Mouse (Mus musculus): ENCODE measurements at regions not wholly inside any gene's neighbourhood (a gene's known extent, or its start where the extent isn't known, plus 50 kb on each side); places are given as distances from the start of the nearest gene placed in this dataset.

DNA sequence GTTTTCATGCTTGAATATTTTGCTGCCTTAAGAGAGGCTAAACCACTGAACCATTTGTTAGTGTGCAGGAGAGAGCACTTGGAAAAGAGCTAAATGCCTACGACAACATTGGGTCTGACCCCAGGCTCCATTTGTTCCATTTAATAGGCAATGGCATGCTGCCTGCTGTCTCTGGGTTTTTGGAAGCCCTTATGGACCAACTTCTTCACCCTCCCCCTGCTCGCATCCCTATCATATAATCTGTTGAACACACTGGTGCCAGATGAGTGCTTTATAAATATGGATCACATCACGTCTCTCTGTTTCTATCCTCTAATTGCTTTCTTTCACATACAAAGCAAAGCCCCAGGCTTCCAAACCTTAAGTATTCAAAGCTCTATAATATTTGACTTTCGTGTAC, 179.1 kb upstream of the Lrrn1 start:
- in situ Hi-C loops (cut with MboI, MseI) = no loop called here

DNA sequence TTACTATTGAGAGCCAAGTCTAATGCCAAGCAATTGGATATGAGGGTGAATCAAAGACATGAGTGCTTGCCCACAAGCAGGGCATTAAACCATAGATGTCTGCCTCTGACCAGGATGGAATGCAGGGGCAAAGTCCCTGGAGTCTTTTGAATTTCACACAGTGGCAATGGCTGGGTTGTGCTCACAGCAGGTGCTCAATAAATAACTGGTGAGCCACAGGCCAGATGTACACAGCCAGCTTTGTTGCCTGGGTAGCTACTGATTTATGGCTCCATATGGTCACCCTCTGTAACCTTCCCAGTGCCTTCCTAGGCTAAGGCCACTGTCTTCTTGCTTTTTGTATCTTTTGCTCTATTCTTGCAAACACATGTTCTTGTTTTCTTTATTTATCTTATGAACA, 154.3 kb upstream of the Lrrn1 start:
- in situ Hi-C loops (cut with MboI, MseI) = no loop called here

DNA sequence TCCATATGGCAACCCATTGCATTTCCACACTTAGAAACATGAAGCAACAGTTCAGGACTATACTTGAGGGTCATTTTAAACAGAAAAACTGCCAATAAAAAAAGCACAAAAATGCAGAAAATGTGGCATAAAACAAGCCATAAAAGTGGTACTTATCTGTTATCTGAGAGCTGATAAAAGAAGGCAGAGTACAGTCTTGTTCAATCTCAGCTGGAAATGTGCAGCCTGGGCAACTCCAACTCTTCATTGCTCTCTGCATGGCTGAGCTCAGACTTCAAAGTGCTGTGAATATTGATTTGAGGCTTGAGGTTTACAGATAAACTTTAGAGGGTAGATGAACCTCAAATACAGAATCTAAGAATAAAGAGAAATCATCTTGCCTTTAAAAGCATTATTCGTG, 151.1 kb upstream of the Lrrn1 start:
- in situ Hi-C loops (cut with MboI, MseI) = no loop called here

DNA sequence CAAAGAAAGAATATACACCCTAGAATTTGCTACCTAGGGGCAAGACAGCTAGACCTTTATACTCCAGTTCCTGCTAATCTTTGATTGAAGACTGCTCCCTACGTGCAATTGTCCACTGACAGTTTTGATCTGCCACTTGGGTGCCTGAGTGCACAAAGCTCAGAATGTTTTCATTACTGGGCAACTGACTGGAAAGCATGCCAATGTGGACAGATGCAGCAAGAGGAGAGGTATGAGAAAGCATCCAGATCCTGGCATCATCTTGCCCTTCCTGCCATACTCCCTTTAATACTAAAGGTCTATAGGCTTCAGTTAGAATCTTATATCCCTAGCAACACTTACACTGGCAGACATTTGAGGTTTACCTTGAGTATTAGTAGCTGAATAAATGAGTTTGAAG, 148.9 kb upstream of the Lrrn1 start:
- in situ Hi-C loops (cut with MboI, MseI) = no loop called here

DNA sequence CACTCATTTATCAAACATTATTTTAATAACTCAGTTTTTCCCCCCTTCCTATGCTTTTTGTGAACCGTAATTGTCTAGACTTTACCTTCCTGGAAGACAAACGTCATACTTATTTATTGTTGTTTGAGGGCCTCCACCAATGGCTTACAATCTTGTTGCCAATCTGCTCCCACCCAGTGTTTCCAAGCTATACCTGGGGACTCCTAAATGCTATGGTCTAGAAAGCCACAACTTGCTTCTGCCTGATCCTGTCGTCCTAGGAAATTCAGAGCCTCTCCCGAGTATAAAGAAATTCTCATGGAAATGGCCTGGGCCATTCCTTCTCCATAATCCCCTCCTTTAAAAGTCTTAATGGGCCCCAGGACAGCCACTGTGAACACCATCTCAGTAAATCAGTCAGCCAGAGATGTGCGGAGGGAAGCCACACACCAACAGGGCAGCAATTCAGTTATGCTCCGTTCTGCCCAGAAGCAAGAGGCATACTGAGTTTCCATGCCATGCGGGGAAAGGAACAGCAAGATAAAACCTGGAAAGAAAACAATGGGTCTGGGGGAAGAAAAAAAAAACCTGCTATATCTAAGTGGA, 143.4 kb upstream of the Lrrn1 start:
- in situ Hi-C loops (cut with MboI, MseI) = no loop called here

DNA sequence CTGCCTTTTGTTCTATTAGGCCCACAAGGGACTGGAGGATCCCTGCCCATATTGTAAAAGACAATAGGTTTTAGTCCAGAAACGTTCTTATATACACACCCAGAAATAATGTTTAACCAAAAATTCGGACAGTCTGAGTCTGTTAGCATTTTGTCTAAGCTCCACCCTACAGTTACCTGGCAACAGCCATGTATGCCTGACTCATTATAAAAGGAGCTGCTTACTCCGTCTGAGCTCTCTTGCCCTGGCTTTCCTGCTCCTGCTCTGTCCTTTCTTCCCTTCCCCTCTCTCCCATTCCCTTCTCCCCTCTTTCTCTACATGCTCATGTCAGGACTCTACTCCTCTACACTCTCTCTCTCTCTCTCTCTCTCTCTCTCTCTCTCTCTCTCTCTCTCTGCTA, 139.7 kb upstream of the Lrrn1 start:
- in situ Hi-C loops (cut with MboI, MseI) = no loop called here

DNA sequence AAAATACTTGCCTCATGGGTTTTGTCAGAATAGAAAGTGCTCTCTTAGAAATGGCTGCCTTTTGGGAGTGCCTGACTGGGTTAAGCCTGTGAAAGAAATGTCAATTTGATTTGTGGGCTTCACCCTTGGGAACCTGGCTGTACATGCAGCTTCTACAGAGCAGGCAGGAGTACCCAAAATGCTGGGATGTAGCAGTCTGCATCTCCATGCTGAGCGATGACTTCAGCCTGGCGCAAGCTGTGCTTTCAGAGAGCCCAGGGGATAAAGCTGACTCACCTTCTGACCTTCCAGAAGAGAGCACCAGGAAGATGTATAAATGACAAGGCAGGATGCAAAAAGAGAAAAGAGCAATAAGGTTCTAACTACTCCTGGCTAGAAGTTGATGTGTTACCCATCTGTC, 135.0 kb upstream of the Lrrn1 start:
- in situ Hi-C loops (cut with MboI, MseI) = no loop called here

DNA sequence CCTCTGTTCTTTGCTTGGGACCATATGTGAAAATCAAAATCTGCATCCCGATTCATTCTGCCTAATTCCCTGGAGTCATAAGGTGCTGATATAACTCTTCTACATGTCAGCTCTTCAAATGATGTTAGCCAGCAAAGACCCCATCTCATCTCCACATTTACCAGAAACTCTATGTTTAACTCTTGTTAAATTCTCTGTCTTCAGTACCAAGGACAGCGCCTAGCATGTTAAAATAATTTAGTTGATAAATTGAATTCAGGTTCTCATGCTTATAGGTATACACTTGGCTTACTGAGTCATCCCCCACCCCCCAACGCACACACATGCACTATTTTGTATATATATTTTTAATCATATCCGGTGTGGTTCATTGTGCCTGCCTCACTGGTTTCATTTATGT, 113.8 kb upstream of the Lrrn1 start:
- in situ Hi-C loops (cut with MboI, MseI) = loop anchor here (10.0 kb wide), 1 partner anchor 829 kb away; no protein-coding TSS in a partner anchor

DNA sequence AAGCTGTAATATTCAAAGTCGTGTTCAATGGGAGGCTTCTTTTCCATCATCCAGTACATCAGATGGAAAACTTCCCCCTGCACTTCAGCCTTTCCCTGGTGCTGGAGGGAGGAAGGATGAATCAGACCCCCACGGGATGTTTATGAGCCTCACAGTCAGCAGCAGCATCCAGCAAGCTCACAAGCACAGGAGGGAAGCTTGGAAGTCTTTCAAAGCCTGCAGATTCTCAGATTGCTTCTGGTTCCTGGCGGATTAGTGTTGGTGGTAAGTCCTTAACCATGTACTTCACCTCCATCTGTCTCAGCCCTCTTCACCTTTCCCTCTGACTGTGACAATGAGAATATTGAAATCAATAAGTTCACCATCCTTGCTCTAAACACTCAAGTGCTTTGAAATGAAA, 107.5 kb upstream of the Lrrn1 start:
- in situ Hi-C loops (cut with MboI, MseI) = no loop called here

DNA sequence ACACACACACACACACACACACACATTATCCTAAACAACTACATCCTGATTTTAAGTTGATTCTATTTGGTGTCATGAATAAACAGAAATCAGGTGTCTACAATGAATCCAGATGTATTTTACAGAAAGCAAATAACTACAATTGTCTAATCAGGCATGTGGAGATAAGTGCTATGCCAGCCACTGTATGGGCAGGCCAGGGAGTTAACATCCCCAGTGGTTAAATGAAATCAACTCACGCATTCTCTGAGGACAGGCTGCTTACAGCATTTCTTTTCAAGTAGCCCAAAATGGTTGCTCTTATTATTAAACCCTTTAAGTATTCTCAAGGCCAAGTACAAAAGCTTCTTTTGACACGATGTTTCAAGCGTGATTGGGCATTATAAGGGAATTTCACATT, 103.0 kb upstream of the Lrrn1 start:
- in situ Hi-C loops (cut with MboI, MseI) = no loop called here

DNA sequence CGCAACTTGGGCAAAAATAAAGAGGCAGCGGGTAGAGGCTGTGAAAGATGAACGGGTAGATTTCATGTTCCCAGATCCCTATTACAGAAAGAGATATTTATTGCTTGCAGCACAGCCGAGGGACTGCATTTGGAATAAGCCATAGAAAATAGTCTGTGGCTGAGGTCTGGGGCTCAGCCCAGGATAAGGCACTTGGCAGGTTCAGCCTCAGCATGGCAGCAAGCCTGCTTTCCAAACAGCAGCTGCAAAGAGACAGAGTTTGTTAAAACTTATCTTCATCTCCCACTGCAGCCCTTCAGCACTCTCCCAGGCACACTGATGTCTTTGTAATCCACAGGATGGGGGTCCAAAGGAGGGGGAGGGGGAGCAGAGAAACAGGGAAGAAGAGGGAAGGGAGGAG, 98.5 kb upstream of the Lrrn1 start:
- in situ Hi-C loops (cut with MboI, MseI) = no loop called here

DNA sequence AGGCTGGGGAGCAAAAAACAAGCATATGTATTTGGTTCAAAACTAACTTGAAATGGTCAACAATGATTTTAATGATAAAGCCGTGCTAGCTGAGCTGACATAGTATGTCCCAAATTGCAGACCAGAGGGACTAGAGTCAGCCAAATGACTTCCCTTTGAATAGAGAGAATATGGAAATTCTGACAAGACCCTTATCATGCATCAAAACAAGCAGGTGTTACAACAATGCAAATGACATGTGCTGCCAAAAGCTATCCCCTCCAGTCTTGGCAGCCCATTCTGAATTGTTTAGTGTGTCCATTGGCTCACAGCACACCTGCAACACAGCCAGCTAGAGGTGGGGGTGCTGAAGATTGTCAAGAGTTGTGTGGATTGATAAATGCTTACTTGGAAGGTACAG, 87.5 kb upstream of the Lrrn1 start:
- in situ Hi-C loops (cut with MboI, MseI) = no loop called here

DNA sequence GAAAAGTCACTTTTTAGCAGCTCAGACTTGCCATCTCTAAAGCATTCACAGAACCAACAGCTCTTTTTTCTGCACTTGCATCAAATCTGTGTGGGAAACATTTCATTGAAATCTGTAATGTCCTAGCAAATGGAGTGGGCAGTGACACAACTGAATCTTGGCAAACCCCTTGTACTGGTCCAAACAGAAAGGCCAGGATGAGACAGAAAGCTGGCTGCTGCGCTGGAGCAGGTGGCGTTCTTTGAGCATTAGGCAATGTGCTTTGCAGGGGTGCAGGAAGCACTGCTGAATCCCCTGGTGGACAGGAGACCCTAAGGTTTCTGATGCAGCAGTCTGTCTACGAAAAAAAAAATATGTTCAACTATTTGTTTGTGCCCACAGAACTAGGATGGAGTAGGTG, 85.2 kb upstream of the Lrrn1 start:
- in situ Hi-C loops (cut with MboI, MseI) = no loop called here

DNA sequence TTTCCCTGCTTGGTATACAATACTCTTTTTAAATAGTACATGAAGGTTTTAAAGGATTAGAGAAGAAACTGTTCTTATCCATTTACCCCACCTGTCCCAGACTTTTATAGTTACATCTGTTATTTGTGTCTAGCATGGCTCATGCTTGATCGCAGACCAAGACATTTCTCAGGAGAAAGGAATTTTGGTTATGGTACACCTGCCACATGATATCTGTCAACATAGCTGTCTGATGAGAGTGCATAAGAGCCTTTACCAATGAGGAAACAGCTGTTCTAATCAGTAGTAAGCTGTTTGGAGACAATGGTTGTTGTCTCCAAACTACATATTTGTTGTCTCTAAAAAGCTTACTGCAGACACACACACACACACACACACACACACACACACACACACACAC, 70.3 kb upstream of the Lrrn1 start:
- in situ Hi-C loops (cut with MboI, MseI) = no loop called here

DNA sequence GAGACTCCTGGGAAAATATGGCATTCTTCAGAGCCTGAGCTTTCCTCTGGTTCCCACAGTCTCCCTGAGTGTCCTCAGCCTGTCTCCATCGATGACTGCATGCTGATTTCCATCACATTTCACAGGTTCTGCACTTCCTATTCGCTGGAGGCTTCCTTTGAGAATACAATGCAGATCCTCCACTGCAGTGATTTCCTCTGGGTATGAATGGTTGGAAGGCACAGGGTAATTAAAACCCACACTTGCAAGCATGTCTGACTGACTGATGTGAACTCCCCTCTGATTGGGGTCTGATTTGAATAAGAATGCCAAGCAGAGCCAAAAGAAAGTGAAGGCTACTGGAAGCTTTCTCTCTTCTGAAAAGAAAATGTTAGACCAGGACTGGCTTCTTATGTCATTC, 67.1 kb upstream of the Lrrn1 start:
- in situ Hi-C loops (cut with MboI, MseI) = no loop called here

DNA sequence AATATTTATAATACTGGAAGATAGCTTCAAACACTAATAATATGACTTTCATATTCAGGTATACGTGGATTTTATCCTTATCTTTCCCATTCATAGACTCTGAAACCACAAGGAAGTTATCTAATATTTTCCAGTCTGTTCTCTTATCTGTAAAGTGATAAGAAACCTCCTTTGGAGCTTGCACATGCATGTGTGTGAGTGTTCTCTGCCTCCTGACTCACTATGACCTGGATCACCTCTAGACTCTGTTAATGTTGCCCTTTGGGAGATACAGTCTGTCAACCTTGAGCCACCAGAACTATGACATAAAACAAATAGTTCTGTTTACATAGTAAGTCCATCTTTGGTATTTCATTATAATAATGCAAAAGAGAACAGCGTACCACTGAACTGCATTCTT, 56.2 kb upstream of the Lrrn1 start:
- in situ Hi-C loops (cut with MboI, MseI) = no loop called here

DNA sequence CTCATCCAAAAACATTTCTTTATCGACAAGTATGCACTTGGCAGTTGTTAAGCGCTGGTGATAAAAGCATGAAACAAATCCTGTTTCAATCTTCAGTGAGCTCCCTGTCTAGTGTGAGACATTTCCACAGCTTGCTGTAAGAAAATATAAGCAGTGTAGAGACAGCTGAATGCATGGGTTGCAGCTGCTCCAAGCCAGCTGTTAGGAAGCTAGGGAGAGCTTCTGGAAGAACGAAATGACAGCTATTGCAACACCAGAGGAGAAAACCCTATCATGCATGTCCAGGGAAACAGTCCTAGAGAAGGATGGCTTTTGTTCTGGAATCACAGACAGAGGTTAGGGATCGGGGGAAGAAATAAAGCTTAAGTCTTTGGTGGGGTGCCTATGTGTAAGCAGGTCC, 55.4 kb upstream of the Lrrn1 start:
- in situ Hi-C loops (cut with MboI, MseI) = no loop called here
